Mouse (Mus musculus): ENCODE data around the gene Zfhx3. TPM values are rescaled to one million over a fixed set of nuclear protein-coding genes. Genes with fewer than 3 reads are reported as not detected.

Zfhx3 gene
- polyA plus RNA-seq, 2 experiments: 14.4 to 26.1 TPM

DNA sequence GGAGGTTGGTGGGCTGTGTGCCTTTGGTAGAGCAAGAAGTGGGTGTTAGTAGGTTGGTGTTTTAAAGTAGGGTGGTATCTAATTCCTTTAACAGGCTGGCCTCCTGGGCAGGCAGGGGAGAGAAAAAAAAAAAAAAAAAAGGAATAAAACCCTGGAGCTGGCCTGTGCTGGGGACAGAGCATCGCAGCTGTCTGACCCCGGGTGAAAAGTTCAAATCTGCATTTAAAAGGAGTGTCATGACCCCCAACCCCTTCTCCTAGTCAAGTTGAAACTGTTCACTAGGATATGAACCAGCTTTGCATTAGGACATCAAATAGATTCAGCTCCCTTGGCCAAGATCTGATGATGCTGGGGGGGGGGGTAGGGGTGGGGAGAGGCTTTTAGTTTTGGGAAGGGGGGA, 786.7 kb downstream of the Zfhx3 start:
- WGBS: 19% methylated on average over 2 of the region's 2 CpGs
- Histone ChIP-seq H3K9ac (ENCODE audit: low read depth, low read length, severe bottlenecking) (no peak overlapping the region), H3K36me3 (ENCODE audit: control insufficient read depth, insufficient read depth, low read length) (no peaks in the 10 kb centered on the region), H3K9me3 (ENCODE audit: control insufficient read depth, low read length) (no peaks in the 10 kb centered on the region), H3K4me2 (replicated peaks; ENCODE audit: low read depth, low read length, severe bottlenecking) (no peak overlapping the region), H3K4me3 (replicated peaks; ENCODE audit: low read length) (no peak overlapping the region), H3K27ac (replicated peaks; ENCODE audit: low read depth, low read length) (no peak overlapping the region), H3K4me1 (ENCODE audit: control insufficient read depth, insufficient read depth, low read length) (peaks cover 83% of the 10 kb centered on the region), H3K27me3 (ENCODE audit: control insufficient read depth, insufficient read depth, low read length) (no peaks in the 10 kb centered on the region)
- no peak for DNase-seq (ENCODE audit: low spot score)
- TF ChIP-seq POLR2A (IDR thresholded peaks at IDR 0.05; ENCODE audit: borderline replicate concordance, extremely low read depth, insufficient read depth, insufficient read length): no peak
- ATAC-seq (ENCODE audit: low FRiP score, low read depth): no peak

GRCm38 (mm10) chr8:108729667-108730329, 787.4 kb downstream of the Zfhx3 start:
- no peaks in the 10 kb centered on the region for H3K27me3 ChIP-seq (ENCODE audit: control insufficient read depth, insufficient read depth, low read length)
- ATAC-seq (ENCODE audit: low FRiP score, low read depth) (no peak), DNase-seq (ENCODE audit: low spot score) (no peak)
- H3K4me2 ChIP-seq (replicated peaks; ENCODE audit: low read depth, low read length, severe bottlenecking): no peak overlapping the region
- no peaks in the 10 kb centered on the region for H3K9me3 ChIP-seq (ENCODE audit: control insufficient read depth, low read length)
- no peak for TF ChIP-seq POLR2A (IDR thresholded peaks at IDR 0.05; ENCODE audit: borderline replicate concordance, extremely low read depth, insufficient read depth, insufficient read length)
- no peak overlapping the region for H3K4me3 ChIP-seq (replicated peaks; ENCODE audit: low read length)
- 18% methylated on average over 10 of the region's 12 CpGs for WGBS
- peaks cover 83% of the 10 kb centered on the region for H3K4me1 ChIP-seq (ENCODE audit: control insufficient read depth, insufficient read depth, low read length)
- no peaks in the 10 kb centered on the region for H3K36me3 ChIP-seq (ENCODE audit: control insufficient read depth, insufficient read depth, low read length)
- H3K9ac ChIP-seq (ENCODE audit: low read depth, low read length, severe bottlenecking): no peak overlapping the region
- no peak overlapping the region for H3K27ac ChIP-seq (replicated peaks; ENCODE audit: low read depth, low read length)

DNA sequence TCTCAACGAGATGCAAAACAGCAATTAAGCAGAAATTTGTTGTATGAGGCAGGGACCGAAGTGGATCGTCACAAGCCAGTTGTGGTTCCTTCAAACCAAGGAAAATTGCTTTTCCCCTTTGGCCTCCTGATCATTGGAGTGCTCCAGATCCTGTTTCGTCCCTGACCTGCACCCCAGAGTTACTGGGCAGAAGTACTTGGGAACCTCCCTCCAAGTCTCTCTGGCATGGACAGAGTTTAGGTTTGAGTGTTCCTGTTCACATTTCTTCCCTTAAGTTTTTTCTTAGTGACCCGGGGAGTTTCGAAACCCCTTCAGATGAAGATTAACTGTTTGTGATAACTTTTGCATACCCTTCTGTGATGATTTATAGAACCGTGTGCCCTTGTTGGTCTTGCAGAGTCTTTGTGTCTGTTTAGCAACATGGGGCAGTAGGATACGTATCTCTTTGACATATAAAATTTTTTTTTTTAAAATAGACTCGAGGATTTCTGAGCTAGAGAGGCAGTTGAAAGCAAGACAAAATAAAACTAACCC, 788.5 kb downstream of the Zfhx3 start:
- TF ChIP-seq POLR2A (IDR thresholded peaks at IDR 0.05; ENCODE audit: borderline replicate concordance, extremely low read depth, insufficient read depth, insufficient read length): no peak
- Histone ChIP-seq H3K27me3 (ENCODE audit: control insufficient read depth, insufficient read depth, low read length) (no peaks in the 10 kb centered on the region), H3K4me1 (ENCODE audit: control insufficient read depth, insufficient read depth, low read length) (peaks cover 76% of the 10 kb centered on the region), H3K4me2 (replicated peaks; ENCODE audit: low read depth, low read length, severe bottlenecking) (no peak overlapping the region), H3K36me3 (ENCODE audit: control insufficient read depth, insufficient read depth, low read length) (no peaks in the 10 kb centered on the region), H3K9ac (ENCODE audit: low read depth, low read length, severe bottlenecking) (no peak overlapping the region), H3K9me3 (ENCODE audit: control insufficient read depth, low read length) (no peaks in the 10 kb centered on the region), H3K27ac (replicated peaks; ENCODE audit: low read depth, low read length) (no peak overlapping the region), H3K4me3 (replicated peaks; ENCODE audit: low read length) (no peak overlapping the region)
- ATAC-seq (ENCODE audit: low FRiP score, low read depth) (no peak), DNase-seq (ENCODE audit: low spot score) (no peak)
- WGBS: 23% methylated on average over 9 of the region's 9 CpGs

DNA sequence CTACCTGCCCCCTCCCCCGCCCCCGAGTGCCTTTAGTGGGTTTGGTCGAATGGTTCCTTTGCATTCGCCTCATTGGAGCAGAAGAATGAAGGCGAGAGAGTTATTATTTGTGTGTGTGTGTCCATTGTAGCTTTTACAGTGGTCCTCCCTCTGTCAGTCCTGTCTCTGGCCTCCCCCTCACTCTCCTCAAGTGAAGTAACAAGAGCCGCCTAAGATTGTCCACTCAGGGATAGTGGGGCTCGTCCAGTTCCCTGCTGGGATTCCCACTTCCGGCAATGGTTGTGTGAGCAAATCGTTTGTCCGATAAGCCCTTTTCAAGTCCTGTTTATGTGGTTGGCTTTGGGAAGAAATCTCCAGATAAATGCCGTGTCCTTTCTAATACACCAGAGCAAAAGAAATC, 790.1 kb downstream of the Zfhx3 start:
- no peak overlapping the region for H3K27ac ChIP-seq (replicated peaks; ENCODE audit: low read depth, low read length)
- no peak for ATAC-seq (ENCODE audit: low FRiP score, low read depth)
- WGBS: 43% methylated on average over 11 of the region's 11 CpGs

DNA sequence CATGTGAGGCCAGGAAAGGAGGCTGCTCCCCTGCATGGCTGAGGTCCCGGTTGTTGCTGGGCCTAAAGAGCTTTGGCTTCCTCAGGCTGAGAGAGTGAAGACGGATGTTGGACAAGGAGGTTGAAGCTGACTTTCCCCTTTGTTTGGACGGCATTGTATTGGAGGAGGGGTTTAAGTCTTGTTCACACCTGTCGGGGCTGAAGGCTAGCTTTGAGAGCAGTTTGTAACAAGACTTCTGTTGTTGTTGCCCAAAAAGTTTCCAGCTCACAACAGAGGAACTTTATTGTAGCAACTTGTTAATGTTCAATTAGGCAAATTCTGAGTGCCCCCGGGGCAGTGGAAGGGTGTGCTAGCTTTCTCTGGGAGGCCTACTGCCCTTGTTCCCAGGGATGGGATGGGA, 790.9 kb downstream of the Zfhx3 start:
- Histone ChIP-seq H3K36me3 (ENCODE audit: control insufficient read depth, insufficient read depth, low read length) (no peaks in the 10 kb centered on the region), H3K9ac (ENCODE audit: low read depth, low read length, severe bottlenecking) (no peak overlapping the region), H3K9me3 (ENCODE audit: control insufficient read depth, low read length) (no peaks in the 10 kb centered on the region), H3K4me1 (ENCODE audit: control insufficient read depth, insufficient read depth, low read length) (peaks cover 71% of the 10 kb centered on the region), H3K27ac (replicated peaks; ENCODE audit: low read depth, low read length) (no peak overlapping the region), H3K27me3 (ENCODE audit: control insufficient read depth, insufficient read depth, low read length) (no peaks in the 10 kb centered on the region), H3K4me2 (replicated peaks; ENCODE audit: low read depth, low read length, severe bottlenecking) (no peak overlapping the region), H3K4me3 (replicated peaks; ENCODE audit: low read length) (no peak overlapping the region)
- ATAC-seq (ENCODE audit: low FRiP score, low read depth): no peak
- no peak for TF ChIP-seq POLR2A (IDR thresholded peaks at IDR 0.05; ENCODE audit: borderline replicate concordance, extremely low read depth, insufficient read depth, insufficient read length)
- DNase-seq (ENCODE audit: low spot score): no peak
- WGBS: 42% methylated on average over 5 of the region's 5 CpGs

More for the DNA sequence above, 790.1 kb downstream of the Zfhx3 start:
- Histone ChIP-seq H3K9ac (ENCODE audit: low read depth, low read length, severe bottlenecking) (no peak overlapping the region), H3K9me3 (ENCODE audit: control insufficient read depth, low read length) (no peaks in the 10 kb centered on the region), H3K4me3 (replicated peaks; ENCODE audit: low read length) (no peak overlapping the region), H3K4me2 (replicated peaks; ENCODE audit: low read depth, low read length, severe bottlenecking) (no peak overlapping the region), H3K4me1 (ENCODE audit: control insufficient read depth, insufficient read depth, low read length) (peaks cover 78% of the 10 kb centered on the region), H3K36me3 (ENCODE audit: control insufficient read depth, insufficient read depth, low read length) (no peaks in the 10 kb centered on the region), H3K27me3 (ENCODE audit: control insufficient read depth, insufficient read depth, low read length) (no peaks in the 10 kb centered on the region)
- TF ChIP-seq POLR2A (IDR thresholded peaks at IDR 0.05; ENCODE audit: borderline replicate concordance, extremely low read depth, insufficient read depth, insufficient read length): no peak
- no peak for DNase-seq (ENCODE audit: low spot score)
